Mouse (Mus musculus) hindbrain, embryonic 15.5 days (tissue): ENCODE results near the gene Exosc5. TPM values are rescaled to one million over a fixed set of nuclear protein-coding genes. Genes with fewer than 3 reads are reported as not detected.
A peak's percentile ranks its signal among the peaks of the same experiment; 100 is the strongest.

Experiments used
- ATAC-seq: fragments of 200-750 bp; cut with Nextera tagmentation; 2 replicates; pipeline ENCODE4 v1.8.0; 2017; ENCODE audit warnings: low read depth, moderate number of reproducible peaks, moderate TSS enrichment; ENCODE audit not compliant: low FRiP score
- H3K27ac ChIP-seq: fragments of 300-500 bp; sonication (generic); replicated peaks from 2 replicates; pipeline ENCODE4 v1.5.1; 2015; ENCODE audit warnings: mild to moderate bottlenecking, inconsistent platforms
- H3K27me3 ChIP-seq: fragments of 300-500 bp; sonication (generic); 2 replicates; pipeline ENCODE4 v1.6.1; 2015; ENCODE audit warnings: control low read depth, inconsistent platforms
- H3K36me3 ChIP-seq: fragments of 300-500 bp; sonication (generic); 2 replicates; pipeline ENCODE4 v1.6.1; 2015; ENCODE audit warnings: control low read depth, inconsistent platforms
- H3K4me1 ChIP-seq: fragments of 300-500 bp; sonication (generic); replicated peaks from 2 replicates; pipeline ENCODE4 v1.6.1; 2015; ENCODE audit warnings: control low read depth, inconsistent platforms
- H3K4me2 ChIP-seq: fragments of 300-500 bp; sonication (generic); 2 replicates; pipeline ENCODE4 v1.6.1; 2015; ENCODE audit warnings: moderate library complexity, mild to moderate bottlenecking, inconsistent platforms
- H3K4me3 ChIP-seq: fragments of 300-500 bp; sonication (generic); 2 replicates; pipeline ENCODE4 v1.5.1; 2015; ENCODE audit warnings: mild to moderate bottlenecking, inconsistent platforms
- H3K9ac ChIP-seq: fragments of 300-500 bp; sonication (generic); 2 replicates; pipeline ENCODE4 v1.6.1; 2015; ENCODE audit warnings: inconsistent platforms
- H3K9me3 ChIP-seq: fragments of 300-500 bp; sonication (generic); 2 replicates; pipeline ENCODE4 v1.6.1; 2016; ENCODE audit warnings: control low read depth, inconsistent platforms
- WGBS: fragments of 180-500 bp; shearing (Covaris S2); methylation state at CpG from one replicate; pipeline ENCODE4 v1.1.7; 2015; 5-methylcytosine and 5-hydroxymethylcytosine counted together
- polyA plus RNA-seq: library from polyadenylated mRNA; unstranded; fragments of >200 nt; fragmentation: Nextera tagmentation; extraction: Ambion mirVana; gene quantifications from 2 replicates; pipeline ENCODE4 v1.2.1, GENCODE M21; 2015

Gene Exosc5
- polyA plus RNA-seq, 1 experiment from 2014 or later = 41.8 TPM

DNA sequence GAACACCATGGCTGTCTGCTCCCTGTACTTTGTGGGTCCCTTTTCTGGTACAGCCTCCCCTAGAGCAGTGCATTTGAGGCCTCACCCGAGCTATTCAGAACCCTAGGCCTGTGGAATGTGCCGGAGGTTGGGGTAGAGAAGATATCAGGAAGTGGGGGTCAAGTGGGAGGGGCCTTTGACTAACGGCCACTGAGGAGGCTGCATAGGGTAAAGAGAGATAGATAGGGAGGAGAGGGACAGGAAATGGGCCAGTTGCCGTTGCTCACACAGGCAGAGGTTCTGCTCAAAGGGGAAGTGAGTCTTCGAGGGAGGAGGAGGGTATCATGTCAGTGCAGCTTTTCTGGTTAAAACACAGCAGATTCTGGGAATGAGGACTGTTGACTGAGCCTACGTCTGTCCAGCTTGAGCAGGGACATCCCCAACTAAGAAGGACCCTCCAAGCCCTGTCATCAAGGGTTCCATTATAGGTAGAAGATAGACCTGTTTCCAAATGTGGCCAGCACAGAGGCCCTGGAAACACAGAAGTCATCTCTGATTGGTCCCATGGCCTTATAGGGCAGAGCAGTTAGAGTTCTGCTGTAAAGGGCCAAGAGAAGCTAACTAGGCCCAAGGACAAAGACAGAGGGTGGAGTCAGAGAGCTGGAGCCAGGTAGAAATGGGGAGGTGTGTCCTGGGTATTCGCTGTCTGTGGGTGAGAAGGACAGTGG, 24.7 kb downstream of the Exosc5 start:
- 71% methylated on average over 7 of the region's 7 CpGs for WGBS
- Histone ChIP-seq H3K9me3 (no peaks in the 10 kb centered on the region), H3K36me3 (no peaks in the 10 kb centered on the region), H3K27ac (no peak overlapping the region), H3K4me3 (no peak overlapping the region), H3K4me2 (no peak overlapping the region), H3K27me3 (peaks cover 41% of the 10 kb centered on the region), H3K4me1 (peaks cover 43% of the 10 kb centered on the region), H3K9ac (no peak overlapping the region)
- no peak for ATAC-seq

- H3K4me2 ChIP-seq = no peak overlapping the region
- peaks cover 53% of the 10 kb centered on the region for H3K4me1 ChIP-seq
- H3K9ac ChIP-seq = no peak overlapping the region
- H3K9me3 ChIP-seq = no peaks in the 10 kb centered on the region
- H3K27me3 ChIP-seq = peaks cover 47% of the 10 kb centered on the region
- WGBS = 83% methylated on average over 6 of the region's 6 CpGs
- H3K4me3 ChIP-seq = no peak overlapping the region
- H3K36me3 ChIP-seq = no peaks in the 10 kb centered on the region
- no peak overlapping the region for H3K27ac ChIP-seq
- ATAC-seq = no peak
These were observed 25.7 kb downstream of the Exosc5 start for GRCm38 (mm10) chr7:25684659-25685058.

DNA sequence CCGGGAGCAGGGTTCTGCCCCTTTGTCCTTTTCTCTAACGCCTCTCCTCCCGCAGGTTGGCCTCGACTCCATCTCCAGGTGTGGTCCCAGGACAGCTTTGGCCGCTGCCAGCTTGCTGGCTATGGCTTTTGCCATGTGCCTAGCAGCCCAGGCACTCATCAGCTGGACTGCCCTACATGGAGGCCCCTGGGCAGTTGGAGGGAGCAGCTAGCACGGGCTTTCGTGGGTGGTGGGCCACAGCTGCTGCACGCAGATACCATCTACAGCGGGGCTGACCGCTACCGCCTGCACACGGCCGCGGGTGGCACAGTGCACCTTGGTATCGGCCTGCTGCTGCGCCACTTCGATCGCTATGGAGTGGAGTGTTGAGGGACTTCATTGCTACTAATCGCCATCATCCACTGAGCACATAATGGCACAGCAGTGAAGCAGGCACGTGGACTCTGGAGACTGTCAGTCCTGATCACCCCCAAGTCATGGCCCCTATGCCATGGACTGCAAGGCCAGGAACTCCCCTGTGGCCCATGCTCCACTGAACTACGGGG, 27.0 kb downstream of the Exosc5 start:
- Histone ChIP-seq H3K4me3 (peak overlapping the region; percentile 40; the same call in 1 of the 2 replicates), H3K4me2 (no peak overlapping the region), H3K36me3 (no peaks in the 10 kb centered on the region), H3K9ac (no peak overlapping the region), H3K27ac (no peak overlapping the region), H3K27me3 (peaks cover 58% of the 10 kb centered on the region), H3K9me3 (no peaks in the 10 kb centered on the region), H3K4me1 (peaks cover 45% of the 10 kb centered on the region)
- ATAC-seq = no peak
- 70% methylated on average over 21 of the region's 21 CpGs for WGBS

DNA sequence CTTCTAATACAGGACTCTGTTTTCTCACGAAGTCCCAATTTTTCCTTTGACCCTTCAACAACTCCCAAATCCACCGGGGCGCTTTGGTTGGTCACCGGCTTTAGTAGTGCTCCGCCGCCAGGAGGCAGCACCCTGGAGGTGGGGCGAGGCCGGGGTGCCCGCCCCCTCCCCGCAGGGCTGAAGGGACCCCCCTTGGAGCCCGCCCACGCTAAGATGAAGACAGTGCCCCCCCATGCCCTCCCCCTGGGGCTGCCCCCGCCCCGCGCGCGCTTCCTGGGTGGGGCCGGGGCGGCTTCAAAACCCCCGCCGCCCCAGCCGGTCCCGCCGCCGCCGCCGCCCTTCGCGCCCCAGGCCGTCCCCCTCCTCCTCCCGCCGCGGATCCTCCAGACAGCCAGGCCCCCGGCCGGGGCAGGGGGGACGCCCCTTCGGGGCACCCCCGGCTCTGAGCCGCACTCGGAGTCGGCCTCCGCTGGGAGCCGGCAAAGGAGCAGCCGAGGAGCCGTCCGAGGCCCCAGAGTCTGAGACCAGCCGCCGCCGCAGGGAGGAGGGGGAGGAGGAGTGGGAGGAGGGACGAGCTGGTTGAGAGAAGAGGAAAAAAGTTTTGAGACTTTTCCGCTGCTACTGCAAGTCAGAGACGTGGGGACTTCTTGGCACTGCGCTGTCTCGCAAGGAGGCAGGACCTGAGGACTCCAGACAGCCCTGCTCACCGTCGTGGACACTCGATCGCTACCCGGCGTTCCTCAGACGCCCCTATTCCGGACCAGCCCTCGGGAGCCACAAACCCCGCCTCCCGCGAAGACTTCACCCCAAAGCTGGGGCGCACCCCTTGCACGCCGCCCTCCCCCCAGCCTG, 27.9 kb downstream of the Exosc5 start, which contains the start of gene Tgfb1:
Gene Tgfb1, plus strand, starts transcription at position 323 of the 852 bp plus-strand sequence.
- Histone ChIP-seq H3K9ac (peak within 1 kb of the TSS; percentile 37), H3K27ac (no peak within 1 kb of the TSS), H3K36me3 (no peaks in the 10 kb centered on the region), H3K27me3 (peaks cover 64% of the 10 kb centered on the region), H3K9me3 (no peaks in the 10 kb centered on the region), H3K4me1 (peaks cover 36% of the 10 kb centered on the region), H3K4me3 (peak within 1 kb of the TSS; percentile 40), H3K4me2 (peak within 1 kb of the TSS; percentile 83)
- ATAC-seq = peak; percentile 13; the same call in 1 of the 2 replicates
- 2% methylated on average over 41 of the region's 69 CpGs for WGBS

- H3K9ac ChIP-seq = peak overlapping the region; percentile 1; the same call in 1 of the 2 replicates
- H3K4me2 ChIP-seq = peak overlapping the region; percentile 83
- no peak overlapping the region for H3K27ac ChIP-seq
- H3K4me3 ChIP-seq = peak overlapping the region; percentile 40
- no peaks in the 10 kb centered on the region for H3K9me3 ChIP-seq
- under 1% methylated on average over 47 of the region's 47 CpGs for WGBS
- no peaks in the 10 kb centered on the region for H3K36me3 ChIP-seq
- 0 out of 2 replicates have a peak, but pooled peaks have one; percentile 10 for ATAC-seq
- H3K4me1 ChIP-seq = peaks cover 31% of the 10 kb centered on the region
- H3K27me3 ChIP-seq = peaks cover 65% of the 10 kb centered on the region
These were observed 28.9 kb downstream of the Exosc5 start for GRCm38 (mm10) chr7:25687811-25688401.

- H3K4me3 ChIP-seq = peak overlapping the region; percentile 40
- H3K27me3 ChIP-seq = peaks cover 65% of the 10 kb centered on the region
- peak overlapping the region; percentile 32; the same call in 1 of the 2 replicates for H3K9ac ChIP-seq
- no peaks in the 10 kb centered on the region for H3K36me3 ChIP-seq
- peak overlapping the region; percentile 83 for H3K4me2 ChIP-seq
- peak; percentile 32; the same call in 1 of the 2 replicates for ATAC-seq
- H3K4me1 ChIP-seq = peaks cover 31% of the 10 kb centered on the region
- H3K27ac ChIP-seq = no peak overlapping the region
- H3K9me3 ChIP-seq = no peaks in the 10 kb centered on the region
- 2% methylated on average over 46 of the region's 52 CpGs for WGBS
These were observed 30.0 kb downstream of the Exosc5 start for GRCm38 (mm10) chr7:25688810-25689586.

DNA sequence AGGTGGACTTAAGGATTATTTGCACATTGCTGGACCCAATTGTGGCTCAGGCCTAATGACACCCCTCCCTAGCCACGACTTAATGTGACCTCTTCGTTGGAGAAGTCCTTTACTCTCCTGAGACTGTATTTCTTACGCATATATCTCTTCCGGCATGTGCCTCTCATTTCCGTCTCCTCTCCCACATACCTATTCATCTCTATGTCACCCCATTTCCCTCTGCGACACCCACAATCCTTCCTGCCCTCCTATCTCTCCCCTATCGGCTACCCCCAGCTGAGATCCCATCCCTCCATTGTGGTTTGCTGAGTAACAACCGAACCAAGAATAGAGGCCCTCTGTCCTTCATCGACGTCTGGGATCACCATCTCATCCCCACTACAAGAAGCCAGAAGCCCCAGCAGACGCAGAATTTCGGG, 30.6 kb downstream of the Exosc5 start:
- 0 out of 2 replicates have a peak overlapping the region, but pooled peaks have one; percentile 32 for H3K9ac ChIP-seq
- peaks cover 31% of the 10 kb centered on the region for H3K4me1 ChIP-seq
- WGBS = 12% methylated on average over 12 of the region's 12 CpGs
- no peaks in the 10 kb centered on the region for H3K9me3 ChIP-seq
- peak overlapping the region; percentile 83 for H3K4me2 ChIP-seq
- H3K36me3 ChIP-seq = no peaks in the 10 kb centered on the region
- ATAC-seq = no peak
- H3K4me3 ChIP-seq = peak overlapping the region; percentile 40
- peaks cover 65% of the 10 kb centered on the region for H3K27me3 ChIP-seq
- no peak overlapping the region for H3K27ac ChIP-seq

- H3K4me1 ChIP-seq = peaks cover 31% of the 10 kb centered on the region
- 30% methylated on average over 5 of the region's 5 CpGs for WGBS
- no peaks in the 10 kb centered on the region for H3K36me3 ChIP-seq
- H3K4me2 ChIP-seq = peak overlapping the region; percentile 83; the same call in 1 of the 2 replicates
- no peak overlapping the region for H3K9ac ChIP-seq
- H3K27ac ChIP-seq = no peak overlapping the region
- H3K9me3 ChIP-seq = no peaks in the 10 kb centered on the region
- H3K27me3 ChIP-seq = peaks cover 64% of the 10 kb centered on the region
- H3K4me3 ChIP-seq = peak overlapping the region; percentile 40; the same call in 1 of the 2 replicates
- ATAC-seq = no peak
These were observed 31.1 kb downstream of the Exosc5 start for GRCm38 (mm10) chr7:25690051-25690450.

DNA sequence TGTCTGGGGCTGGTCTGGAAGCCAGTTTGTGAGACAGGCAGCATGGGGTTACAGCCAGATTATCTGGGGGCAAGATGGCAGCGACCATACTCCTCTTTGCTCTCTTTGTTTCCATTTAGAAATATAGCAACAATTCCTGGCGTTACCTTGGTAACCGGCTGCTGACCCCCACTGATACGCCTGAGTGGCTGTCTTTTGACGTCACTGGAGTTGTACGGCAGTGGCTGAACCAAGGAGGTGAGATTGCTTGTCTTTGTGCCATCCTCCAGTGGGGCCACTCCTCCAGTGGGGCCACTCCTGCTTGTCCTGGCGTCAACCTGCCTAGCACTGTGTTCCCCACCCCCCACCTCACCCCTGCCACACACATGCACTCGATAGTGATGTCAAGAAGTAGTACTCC, 35.1 kb downstream of the Exosc5 start:
- Histone ChIP-seq H3K36me3 (no peaks in the 10 kb centered on the region), H3K9me3 (no peaks in the 10 kb centered on the region), H3K27ac (no peak overlapping the region), H3K9ac (no peak overlapping the region), H3K4me2 (no peak overlapping the region), H3K27me3 (peaks cover 24% of the 10 kb centered on the region), H3K4me1 (peaks cover 5% of the 10 kb centered on the region), H3K4me3 (no peak overlapping the region)
- 45% methylated on average over 8 of the region's 8 CpGs for WGBS
- peak; percentile 38; the same call in 1 of the 2 replicates for ATAC-seq

DNA sequence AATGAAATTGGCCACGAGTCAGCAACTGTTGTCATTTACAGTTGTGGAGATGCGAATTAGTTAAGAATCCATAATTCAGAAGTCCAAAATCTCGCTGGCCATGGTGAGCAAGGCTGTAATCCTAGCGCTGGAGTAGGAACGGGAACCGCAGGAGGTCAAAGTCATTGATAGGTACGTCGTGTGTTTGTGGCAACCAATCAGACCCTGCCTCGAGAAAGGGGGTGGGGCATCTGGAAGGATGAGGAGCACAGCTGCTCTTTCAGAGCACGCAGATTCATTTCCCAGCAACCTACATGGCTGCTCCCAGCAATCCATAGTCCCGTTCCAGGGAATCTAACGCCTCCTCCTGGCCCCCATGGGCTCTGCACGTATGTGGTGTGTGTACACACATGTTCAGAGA, 40.9 kb downstream of the Exosc5 start:
- H3K27ac ChIP-seq = no peak overlapping the region
- WGBS = 53% methylated on average over 13 of the region's 13 CpGs
- H3K4me2 ChIP-seq = no peak overlapping the region
- H3K4me3 ChIP-seq = no peak overlapping the region
- H3K36me3 ChIP-seq = no peaks in the 10 kb centered on the region
- H3K9ac ChIP-seq = no peak overlapping the region
- H3K9me3 ChIP-seq = no peaks in the 10 kb centered on the region
- H3K4me1 ChIP-seq = peaks cover 12% of the 10 kb centered on the region
- no peaks in the 10 kb centered on the region for H3K27me3 ChIP-seq
- no peak for ATAC-seq

DNA sequence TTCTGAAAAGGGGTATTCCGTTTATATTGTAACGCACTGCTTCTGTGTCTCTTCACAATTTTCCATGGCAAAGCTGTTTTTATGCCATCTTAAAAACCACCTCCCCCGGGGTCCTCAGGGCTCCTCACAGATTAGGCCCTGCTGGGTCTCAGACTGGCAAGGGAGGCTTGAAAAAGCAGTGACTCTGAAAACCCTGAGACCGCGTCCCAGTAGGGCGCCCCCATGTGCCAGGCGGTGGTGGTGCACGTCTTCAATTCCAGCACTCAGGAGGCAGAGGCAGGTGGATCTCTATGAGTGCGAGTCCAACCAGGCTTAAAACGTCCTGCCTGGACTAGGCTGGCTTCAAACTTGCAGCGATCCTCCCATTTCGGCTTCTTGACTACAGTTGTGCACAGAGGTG, 41.8 kb downstream of the Exosc5 start:
- 74% methylated on average over 12 of the region's 12 CpGs for WGBS
- Histone ChIP-seq H3K4me3 (no peak overlapping the region), H3K4me1 (peaks cover 15% of the 10 kb centered on the region), H3K4me2 (no peak overlapping the region), H3K27me3 (no peaks in the 10 kb centered on the region), H3K27ac (no peak overlapping the region), H3K36me3 (no peaks in the 10 kb centered on the region), H3K9me3 (no peaks in the 10 kb centered on the region), H3K9ac (no peak overlapping the region)
- no peak for ATAC-seq
